Mouse (Mus musculus): Measurements from ENCODE around the gene Cdhr4.
A peak's percentile ranks its signal among the peaks of the same experiment; 100 is the strongest.

Gene Cdhr4

DNA sequence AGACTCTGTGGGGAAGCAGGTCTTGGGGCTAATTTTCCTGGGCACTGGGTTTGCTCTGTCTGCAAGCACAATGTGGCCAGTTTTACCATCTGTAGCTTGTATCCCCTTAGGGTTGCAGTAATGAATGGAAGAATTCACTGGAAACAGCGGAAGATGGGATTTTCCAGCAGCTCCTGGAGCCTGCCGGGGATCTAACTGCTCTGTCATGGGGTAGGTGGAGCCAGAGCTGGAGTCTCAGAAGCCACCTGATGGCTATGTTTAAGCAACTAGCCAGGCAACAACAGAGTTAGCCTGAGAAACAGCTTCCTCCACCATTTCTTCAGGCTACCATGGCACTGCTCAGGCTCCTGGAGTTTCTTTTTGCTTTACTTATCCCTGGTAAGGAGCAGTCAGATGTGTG lies at the start of gene Cdhr4:
TSS of gene Cdhr4 (plus strand) at position 301 of the 400 bp plus-strand sequence.
- DNase-seq = no peak

DNA sequence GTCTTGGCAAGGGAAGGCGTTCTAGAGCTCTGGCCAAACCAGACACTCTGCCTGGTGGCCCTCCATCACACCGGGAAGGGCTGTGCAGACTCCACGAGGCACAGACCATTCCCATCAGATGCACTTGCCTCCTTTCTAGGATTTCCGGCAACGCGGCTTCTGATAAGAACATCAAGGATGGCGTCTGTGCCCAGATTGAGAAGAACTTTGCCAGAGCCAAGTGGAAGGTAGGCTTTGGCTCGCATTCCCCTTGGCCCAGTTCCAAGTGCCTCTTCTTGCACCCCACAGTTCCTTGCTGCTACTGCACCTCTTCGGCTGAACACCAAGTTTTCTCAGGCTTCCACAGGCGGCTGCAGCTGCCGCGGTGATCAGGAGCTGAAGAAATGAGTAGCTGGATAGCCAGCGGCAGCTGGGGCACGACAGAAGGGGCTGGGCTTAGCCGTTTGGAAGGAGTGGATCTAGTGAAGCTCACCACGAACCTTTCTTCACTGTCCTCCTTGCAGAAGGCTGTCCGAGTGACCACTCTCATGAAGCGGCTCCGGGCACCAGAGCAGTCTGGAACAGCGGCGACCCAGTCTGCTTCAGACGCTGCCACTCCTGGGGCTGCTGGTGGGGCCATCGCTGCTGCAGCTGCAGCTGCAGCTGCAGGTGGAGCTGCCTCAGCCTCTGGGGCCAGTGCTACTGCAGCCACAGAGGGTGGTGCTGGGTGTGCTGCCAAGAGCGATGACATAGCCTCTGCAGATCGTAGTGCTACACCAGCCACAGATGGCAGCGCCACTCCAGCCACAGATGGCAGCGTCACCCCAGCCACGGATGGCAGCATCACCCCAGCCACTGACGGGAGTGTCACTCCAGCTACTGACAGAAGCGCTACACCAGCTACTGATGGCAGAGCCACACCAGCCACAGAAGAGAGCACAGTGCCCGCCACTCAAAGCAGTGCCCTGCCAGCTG lies 44.8 kb upstream of the Cdhr4 start:
- peak; percentile 72 for DNase-seq

DNA sequence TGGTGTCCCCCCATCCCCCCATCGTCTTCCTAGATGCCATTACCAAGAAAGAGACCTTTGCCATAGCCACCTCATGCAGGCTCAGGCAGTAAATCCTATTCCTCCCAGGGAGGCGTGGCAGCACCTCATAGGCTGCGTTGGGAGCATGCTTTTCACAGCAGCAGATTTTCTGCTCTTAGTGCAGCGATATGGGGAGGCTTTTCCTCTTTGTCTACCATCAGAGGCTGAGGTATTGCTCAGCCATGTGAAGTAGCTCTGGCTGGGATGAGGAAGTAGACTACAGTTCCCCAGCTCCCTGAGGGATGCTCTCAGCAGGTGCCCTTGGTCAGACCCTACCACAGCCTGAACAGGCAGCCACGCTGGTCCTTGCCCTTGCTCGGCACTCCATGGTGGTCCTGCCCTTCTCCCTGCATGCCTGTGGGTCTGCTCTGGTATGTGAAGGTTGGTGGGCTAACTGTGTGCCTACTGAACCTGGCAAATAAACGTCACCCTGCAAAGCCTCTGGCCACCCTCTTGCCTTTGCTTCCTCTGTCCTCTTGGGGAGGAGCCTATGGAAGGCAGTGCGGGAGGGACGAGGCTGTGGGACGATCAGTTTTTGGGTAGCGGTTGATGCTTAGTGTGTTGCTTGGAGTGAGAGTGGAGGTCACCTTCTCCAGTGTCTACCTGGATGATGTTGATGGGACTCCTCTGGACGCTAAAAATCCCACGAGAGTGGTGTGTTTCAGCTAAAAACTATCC lies 42.9 kb upstream of the Cdhr4 start:
- DNase-seq = no peak

DNA sequence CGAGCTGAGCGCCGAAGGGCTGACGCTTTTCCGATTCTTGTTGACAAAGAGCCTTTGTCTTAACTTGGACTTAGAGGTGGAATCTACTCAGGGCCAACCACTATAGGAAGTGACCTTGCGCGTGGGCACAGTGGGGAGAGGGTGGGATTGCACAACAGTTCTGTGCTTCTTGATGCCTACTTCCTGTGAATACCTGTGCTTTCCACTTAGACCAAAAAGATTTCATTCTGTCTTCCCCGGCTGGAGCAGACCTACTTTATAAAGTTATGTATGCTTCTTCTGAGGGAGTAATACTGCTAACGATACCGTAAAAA lies 42.4 kb upstream of the Cdhr4 start, which contains the start of gene Traip:
TSS of gene Traip (plus strand) at position 215 of the 314 bp plus-strand sequence.
- DNase-seq = no peak

DNA sequence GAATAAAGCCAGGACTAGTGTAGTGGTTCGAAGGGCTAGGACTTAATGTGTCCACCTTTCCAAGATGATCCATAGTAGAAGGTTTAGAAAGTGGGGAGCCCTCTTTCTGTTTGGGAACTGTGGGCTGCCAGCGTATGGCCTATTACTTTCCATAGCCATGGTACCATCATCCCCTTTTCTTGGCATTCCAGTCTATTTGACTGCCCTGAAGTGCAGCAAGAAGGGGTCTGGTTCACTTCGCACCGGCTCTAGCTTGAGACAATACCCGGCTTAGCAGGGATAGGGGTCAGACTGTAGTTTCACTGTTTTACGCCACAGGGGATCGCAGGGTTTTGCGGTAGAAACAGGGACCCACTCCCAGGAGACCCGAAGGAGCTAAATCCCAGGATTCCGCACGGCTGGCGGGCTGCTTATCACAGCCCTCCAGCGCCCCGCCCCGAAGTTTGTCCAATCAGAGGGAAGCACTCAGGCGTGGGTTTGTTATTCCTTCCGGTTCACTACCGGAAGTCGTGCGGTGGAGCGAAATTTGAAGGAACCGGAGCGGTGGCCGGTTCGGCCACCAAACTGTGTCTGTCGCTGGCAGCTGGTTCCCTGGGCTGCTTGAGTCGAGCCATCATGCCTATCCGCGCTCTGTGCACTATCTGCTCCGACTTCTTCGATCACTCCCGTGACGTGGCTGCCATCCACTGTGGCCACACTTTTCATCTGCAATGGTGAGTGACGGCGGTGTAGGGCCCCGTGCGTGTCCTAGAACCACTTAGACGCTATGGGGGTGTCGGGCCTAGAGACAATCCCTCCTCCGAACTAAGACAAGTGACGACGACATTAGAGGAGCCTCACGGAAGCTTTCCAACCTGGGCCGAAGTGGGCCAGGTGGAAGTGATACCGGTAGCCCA lies 41.6 kb upstream of the Cdhr4 start:
- peak; percentile 93 for DNase-seq

DNA sequence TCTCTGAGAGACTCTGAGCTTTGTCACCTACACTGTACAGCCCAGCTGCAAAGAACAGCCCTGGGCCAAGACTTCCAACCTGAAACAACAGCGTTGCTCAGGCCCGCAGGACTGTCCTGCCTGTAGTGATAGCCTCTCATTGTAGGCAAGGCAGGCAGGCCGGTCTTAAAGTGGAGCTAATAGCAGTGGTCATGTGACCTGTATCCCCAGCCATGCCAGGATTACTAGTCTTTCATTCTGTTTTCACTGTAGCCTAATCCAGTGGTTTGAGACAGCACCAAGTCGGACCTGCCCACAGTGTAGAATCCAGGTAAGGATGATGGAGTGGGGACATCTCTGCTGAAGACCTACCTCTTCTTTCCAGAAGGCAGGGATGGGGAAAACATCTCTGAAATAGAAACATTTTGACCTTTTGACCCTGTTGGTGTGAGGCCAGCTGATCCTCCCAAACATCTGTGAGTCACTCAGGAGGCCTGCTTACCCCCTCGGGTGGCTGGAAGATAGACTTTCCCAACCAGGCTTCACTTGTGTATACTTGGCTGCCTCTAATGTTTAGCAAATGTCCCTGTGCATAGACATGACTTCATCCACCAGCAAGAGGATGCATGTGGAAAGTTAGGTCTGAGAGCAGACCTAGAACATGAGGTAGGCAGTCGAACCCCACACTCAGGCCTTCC lies 36.5 kb upstream of the Cdhr4 start:
- DNase-seq = no peak

DNA sequence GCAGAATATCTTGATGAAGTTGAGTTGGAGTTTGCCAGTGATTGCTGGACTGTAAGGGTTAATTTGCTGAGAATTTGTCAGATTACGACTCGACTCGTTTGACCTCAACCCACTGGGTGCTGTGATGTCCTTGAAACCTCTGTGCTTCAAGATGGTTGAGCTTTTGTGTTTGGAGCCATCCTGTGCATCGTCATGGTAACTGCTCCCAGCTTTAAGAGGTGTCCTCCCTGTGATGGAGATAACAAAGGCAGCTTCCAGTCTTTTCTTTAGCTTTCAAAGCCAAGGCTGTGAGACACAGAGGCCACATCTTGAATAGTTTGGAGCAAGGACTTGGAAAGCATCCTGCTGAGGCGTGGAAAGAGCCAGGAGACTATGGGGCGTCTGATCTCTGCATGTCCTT lies 35.2 kb upstream of the Cdhr4 start:
- DNase-seq = no peak

DNA sequence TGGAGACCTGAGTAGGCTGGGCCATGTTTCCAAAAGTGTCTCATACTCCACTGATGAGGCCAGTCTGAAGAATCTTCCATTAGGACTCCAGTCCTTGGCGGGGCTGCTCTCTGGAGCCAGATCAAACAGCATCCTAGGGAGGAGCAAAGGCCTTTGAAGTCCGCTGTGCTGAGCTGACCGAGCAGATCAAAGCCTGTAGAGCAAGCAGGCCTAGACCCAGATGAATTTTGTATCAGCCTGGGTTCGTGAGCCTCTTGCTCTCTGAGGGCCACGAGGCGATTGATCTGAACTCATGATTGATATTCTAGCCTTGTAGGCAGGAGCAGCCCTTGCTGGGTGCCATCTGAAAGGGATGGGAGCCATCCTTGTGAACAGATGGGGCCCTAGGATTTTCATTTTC lies 32.4 kb upstream of the Cdhr4 start:
- DNase-seq = no peak

DNA sequence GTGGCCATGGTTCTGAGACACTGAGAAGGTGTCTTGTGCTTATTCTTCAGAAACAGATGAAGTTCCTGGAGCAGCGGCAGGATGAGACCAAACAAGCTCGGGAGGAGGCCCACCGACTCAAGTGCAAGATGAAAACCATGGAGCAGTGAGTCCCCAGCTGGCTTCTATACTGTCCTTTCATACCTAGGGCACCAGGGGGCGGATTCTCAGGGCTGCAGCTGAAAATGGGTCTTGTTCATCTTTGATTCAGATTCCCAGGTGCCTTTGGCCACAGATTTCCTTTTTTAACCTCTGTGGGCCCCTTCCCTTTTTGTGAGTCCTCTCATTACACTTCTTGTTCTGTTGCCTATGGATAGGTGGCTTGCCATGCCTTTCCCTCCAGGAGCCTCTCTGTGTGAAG lies 31.4 kb upstream of the Cdhr4 start:
- no peak for DNase-seq

DNA sequence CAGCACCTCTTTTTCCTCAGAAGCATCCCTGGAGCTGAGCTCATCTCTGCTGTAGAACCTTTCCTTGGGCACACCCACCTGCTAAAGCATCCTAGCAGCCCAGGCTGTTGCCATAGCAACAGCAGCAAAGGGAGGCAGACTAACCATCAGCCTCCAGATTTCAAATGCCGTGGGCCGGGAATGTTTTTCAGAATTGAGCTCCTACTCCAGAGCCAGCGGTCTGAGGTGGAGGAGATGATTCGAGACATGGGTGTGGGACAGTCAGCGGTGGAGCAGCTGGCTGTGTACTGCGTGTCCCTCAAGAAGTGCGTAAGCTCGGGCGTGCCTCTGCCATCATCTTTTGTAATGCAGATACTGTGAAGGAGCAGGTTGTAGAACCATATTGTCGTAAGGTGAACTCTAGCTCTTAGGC lies 30.9 kb upstream of the Cdhr4 start:
- peak; percentile 91 for DNase-seq

DNA sequence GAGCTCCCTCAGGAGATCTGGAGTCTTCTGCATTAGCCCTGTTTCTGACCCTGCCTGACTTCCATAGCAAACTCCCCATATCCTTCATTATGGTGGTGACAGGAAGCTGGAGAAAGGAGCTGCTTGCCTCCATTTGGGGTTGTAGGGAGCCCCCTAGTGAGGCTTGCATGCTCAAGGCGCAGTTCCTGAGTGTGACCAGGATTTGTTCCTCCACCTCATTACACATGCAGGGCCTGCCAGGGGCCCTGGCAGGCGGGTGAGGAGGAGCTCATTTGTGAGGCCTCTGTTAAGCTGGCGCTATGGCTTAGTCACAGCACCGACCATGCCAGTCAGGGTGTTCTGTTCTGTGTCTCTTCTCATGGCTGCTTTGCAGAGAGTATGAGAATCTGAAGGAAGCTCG lies 30.4 kb upstream of the Cdhr4 start:
- DNase-seq = peak; percentile 86

DNA sequence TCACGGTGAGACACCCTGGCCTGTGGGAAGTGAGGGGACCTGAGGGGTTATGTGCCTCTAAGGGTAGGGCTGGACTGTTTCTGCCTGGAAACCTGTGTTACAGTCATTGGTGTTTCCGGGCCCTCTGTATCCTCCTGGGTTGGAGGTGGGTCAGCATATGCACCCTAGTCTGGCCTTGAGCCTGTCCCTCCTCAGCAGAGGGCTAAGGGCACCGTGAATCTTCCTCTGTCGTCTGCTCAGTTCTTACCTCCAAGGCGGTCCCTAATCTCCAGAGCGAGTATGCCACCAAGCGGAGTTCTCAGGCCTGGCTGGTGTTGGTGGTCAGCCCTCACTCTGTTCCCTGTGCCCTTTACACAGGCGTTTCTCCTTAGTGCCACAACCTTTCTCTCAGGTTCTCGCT lies 29.4 kb upstream of the Cdhr4 start:
- no peak for DNase-seq

DNA sequence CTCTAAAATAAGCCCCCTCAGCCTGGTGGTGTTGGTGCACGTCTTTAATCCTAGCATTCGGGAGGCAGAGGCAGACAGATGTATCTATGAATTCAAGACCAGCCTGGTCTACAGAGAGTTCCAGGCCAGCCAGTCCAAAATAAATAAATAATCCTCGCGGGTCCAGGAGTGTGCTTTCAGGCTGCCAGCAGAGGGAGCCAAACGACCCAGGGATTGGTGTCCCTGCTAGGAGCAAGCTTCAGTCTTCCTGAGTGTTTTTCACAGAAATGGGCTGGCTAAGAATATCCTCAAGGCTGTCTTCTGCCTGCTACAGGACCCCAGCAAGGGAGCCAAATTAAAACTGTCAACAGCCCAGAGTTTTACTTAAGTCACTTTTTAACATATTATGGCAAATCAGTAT lies 28.6 kb upstream of the Cdhr4 start:
- peak; percentile 75 for DNase-seq

DNA sequence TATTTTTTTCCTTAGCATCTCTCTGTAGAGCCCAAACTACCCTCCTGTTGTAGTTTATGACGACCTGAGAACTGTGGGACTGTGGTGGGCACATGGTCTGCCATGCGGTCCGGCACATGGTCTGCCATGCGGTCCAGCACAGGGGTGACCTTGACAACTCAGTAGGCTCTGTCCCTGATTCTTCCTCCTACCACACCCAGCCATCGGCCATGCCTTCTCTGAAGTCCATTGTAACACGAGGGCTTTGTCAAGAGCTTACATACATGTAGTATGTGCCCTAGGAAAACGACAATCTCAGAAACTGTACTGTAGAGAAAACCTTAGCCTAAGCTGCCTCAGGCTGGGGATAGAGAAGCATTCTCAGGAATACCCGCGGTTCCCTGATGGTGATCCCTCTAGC lies 27.6 kb upstream of the Cdhr4 start:
- no peak for DNase-seq

DNA sequence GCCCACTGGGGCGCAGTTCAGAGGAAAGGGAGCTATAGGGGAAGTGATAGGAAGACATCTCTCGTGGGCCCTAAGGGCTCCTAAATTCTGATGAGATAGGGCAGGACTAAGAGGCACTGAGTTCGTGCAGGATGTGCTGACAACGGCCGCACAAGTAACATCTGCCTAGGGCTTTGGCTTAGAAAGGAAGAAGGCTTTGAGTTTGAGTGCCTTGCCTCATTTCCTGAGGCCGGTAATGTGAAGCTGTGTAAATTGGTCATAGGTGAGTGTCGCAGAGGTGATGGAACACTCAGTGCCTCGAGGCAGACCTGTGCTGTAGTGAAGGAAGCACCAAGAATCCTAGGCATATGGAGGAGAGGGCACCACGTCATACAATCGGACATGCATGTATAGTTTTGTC lies 25.6 kb upstream of the Cdhr4 start:
- DNase-seq = no peak

DNA sequence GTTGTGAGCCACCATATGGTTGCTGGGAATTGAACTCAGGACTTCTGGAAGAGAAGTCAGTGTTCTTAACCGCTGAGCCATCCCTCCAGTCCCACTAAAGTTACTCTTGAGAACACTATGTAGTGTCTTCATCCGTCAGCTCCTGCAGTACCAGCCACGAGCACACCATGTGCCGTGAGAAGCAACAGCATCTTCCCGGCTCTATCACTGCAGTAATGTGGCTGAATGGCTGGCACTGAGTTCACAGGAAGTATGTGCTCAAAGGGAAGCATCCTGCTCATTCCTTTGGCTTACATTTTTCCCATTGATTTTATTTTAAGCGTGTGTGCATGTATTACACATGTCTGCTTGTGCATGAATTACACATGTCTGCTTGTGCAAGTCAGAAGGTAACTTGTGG lies 24.9 kb upstream of the Cdhr4 start:
- no peak for DNase-seq

DNA sequence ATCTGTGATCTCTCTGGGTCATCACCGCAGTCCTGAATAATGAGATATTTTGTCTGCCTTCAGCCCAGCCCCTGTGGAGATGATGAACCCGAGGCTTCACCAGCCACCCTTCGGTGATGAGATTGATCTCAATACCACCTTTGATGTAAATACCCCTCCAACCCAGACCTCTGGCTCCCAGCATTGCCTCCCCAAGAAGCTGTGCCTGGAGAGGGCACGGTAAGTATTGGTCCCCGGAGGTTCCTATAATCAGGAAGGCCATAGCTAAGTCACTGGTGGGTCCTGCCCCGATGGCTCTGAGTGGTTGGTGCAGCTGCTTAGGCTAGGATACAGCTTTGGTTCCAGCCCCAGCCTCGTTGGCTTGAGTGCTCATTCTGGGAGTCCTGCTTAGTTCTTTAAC lies 23.8 kb upstream of the Cdhr4 start:
- DNase-seq = no peak

DNA sequence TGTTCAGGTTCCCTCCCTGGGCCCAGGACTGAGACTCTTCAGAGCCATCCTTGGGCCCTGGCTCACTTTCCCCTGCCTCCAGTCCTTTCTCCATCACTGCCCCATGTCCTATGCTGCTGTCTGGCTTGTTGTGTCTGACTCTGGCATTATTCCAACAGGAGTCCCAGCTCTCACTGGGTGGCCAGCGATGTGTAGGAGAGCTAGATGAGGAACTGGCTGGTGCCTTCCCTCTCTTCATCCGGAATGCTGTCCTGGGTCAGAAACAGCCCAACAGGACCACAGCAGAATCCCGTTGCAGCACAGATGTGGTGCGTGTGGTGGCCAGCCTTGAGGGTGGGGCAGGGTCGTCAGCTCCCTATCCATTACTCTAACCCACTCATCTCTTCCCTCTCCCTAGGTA lies 22.0 kb upstream of the Cdhr4 start:
- DNase-seq = no peak

DNA sequence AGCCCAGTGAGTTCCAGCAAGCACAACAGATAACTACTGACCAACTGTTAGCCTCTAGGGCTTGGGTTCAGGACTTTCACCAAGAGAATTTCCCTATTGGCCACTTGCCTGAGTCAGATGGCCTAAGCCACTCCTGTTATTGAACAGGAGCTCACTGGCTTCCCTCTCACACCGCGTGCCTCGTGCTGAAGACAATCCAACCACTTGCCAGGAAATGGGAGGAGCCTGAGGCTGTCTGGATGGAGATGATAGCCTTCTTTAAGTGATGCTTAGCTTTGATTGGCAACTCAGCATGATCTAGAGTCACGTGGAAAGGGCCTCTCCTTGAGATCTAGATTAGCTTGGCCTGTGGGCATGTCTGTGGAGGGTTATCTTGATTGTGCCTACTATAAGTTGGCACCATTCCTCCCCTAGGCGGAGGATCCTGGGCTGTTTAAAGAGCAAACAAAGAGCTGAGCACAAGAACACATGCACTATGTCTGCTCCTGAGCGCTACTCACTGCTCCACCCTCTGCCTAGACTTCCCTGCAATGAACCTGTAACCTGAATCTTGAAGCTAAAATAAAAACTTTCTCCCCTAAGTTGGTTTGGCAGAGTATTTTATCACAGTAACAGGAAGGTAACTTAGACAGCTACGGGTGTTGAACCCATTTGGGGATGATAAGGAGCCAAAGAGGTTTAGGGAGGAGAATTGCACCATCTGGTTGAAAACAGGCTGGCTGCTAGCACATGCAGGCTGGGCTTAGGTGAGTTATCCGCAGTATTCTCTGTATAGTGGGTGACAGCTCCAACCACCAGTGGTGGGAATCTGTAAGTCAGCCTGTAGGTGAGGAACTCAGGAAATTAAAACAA lies 20.4 kb upstream of the Cdhr4 start:
- DNase-seq = no peak

DNA sequence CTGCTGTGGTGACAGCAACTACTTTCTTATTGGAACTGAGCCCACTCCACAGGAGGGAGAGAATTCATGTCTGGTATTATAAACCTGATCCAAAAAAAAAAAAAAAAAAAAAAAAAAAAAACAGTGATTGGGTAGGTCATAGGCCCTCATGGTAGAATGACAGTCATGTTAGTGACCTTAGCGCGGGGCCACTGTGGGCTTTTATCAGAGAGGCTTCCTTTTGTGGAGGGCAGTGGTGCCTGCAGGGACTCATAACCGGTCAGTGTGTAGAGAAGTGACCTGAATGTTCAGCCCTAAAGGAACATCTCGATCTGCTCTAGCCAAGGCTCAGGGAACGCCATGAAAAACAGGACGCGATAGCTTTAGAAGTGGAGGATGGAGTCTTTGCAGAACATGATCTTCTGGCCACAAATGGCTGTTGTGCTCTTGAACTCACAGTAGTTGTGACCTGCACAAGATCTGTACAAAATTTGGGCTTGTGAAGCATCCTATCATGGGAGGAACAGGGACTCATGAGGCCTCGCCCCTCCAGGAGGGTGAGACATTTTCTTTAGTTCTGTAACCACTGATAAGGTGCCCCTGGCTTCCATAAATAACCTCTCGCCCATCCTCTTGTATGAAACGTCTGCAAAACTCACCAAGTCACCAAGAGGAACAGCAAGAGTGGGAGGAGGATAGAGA lies 17.7 kb upstream of the Cdhr4 start:
- no peak for DNase-seq
